ENCODE assay signal across 8 mouse cellular contexts in genomic region chr5:148130691-148131457, GRCm38 (mm10).
A peak's percentile ranks its signal among the peaks of the same experiment; 100 is the strongest.
DNase-seq lines count a peak whose midpoint lies in the region; ATAC-seq and TF ChIP-seq lines count a peak whose summit lies in the region.

No protein-coding gene starts in this region.

- H3K4me2 ChIP-seq in midbrain, embryonic 14.5 days (ENCODE audit: low read length), result no peak overlapping the region
- no peak overlapping the region for H3K4me2 ChIP-seq in kidney, embryonic 16.5 days (replicated peaks; ENCODE audit: low read depth, low read length)

- DNase-seq in 3T3-L1 (ENCODE audit: low read depth, low spot score) (peak; percentile 24), Patski (ENCODE audit: low read depth, low spot score) (peak; percentile 65), liver (no peak), MN1 (ENCODE audit: low spot score) (no peak)
- DNase-seq in frontal cortex, postnatal 14 days (ENCODE audit: low spot score in 2 of 2), result peak; percentile 23 to 24
- peak; percentile 52 for DNase-seq in layer of hippocampus, adult 11-12 months (ENCODE audit: low spot score)
- peak; percentile 49 for DNase-seq in midbrain, embryonic 14.5 days

- ATAC-seq in Patski, result peak; percentile 60
- ATAC-seq in midbrain, embryonic 14.5 days (ENCODE audit: low FRiP score, low TSS enrichment), result no peak
- no peak for ATAC-seq in kidney, embryonic 16.5 days (ENCODE audit: low FRiP score, low TSS enrichment)

- H3K9ac ChIP-seq in midbrain, embryonic 14.5 days (replicated peaks; ENCODE audit: low read length), result no peak overlapping the region
- H3K9ac ChIP-seq in kidney, embryonic 16.5 days (replicated peaks; ENCODE audit: low read length), result no peak overlapping the region

- no peak overlapping the region for H3K4me3 ChIP-seq in midbrain, embryonic 14.5 days (replicated peaks; ENCODE audit: low read depth, low read length)
- no peak overlapping the region for H3K4me3 ChIP-seq in kidney, embryonic 16.5 days (ENCODE audit: low read length)

- in situ Hi-C loops in Patski (cut with MboI; ENCODE audit: low pct_unique_long_range_greater_than_20kb), result no loop called here

- 41% methylated on average over 8 of the region's 8 CpGs for WGBS in midbrain, embryonic 14.5 days
- 63% methylated on average over 8 of the region's 8 CpGs for WGBS in kidney, embryonic 16.5 days

- H3K27me3 ChIP-seq in Patski, result no peaks in the 10 kb centered on the region
- no peaks in the 10 kb centered on the region for H3K27me3 ChIP-seq in midbrain, embryonic 14.5 days (ENCODE audit: control insufficient read depth, insufficient read depth, low read length)
- H3K27me3 ChIP-seq in kidney, embryonic 16.5 days (ENCODE audit: insufficient read depth, low read length), result no peaks in the 10 kb centered on the region

- peak; percentile 52 for TF ChIP-seq CTCF in Patski (IDR thresholded peaks at IDR 0.05)

- H3K36me3 ChIP-seq in midbrain, embryonic 14.5 days (ENCODE audit: control insufficient read depth, insufficient read depth, low read length), result no peaks in the 10 kb centered on the region
- no peaks in the 10 kb centered on the region for H3K36me3 ChIP-seq in kidney, embryonic 16.5 days (ENCODE audit: insufficient read depth, low read length)

- H3K27ac ChIP-seq in midbrain, embryonic 14.5 days (replicated peaks; ENCODE audit: low read depth, low read length), result 0 out of 2 replicates have a peak overlapping the region, but pooled peaks have one; percentile 32
- no peak overlapping the region for H3K27ac ChIP-seq in kidney, embryonic 16.5 days (ENCODE audit: low read length)

- H3K9me3 ChIP-seq in midbrain, embryonic 14.5 days (ENCODE audit: control insufficient read depth, low read length), result no peaks in the 10 kb centered on the region
- no peaks in the 10 kb centered on the region for H3K9me3 ChIP-seq in kidney, embryonic 16.5 days (ENCODE audit: low read length)

- H3K4me1 ChIP-seq in midbrain, embryonic 14.5 days (ENCODE audit: control insufficient read depth, insufficient read depth, low read length), result 0 out of 2 replicates have a peak, but pooled peaks cover 13% of the 10 kb centered on the region
- no peaks in the 10 kb centered on the region for H3K4me1 ChIP-seq in kidney, embryonic 16.5 days (ENCODE audit: insufficient read depth, low read length)

- POLR2A ChIA-PET in Patski (lab: Charles Lee), result no interaction called here

- CTCF ChIA-PET in Patski (lab: Charles Lee), result interaction anchor here (1.1 kb wide), 1 partner anchor 9 kb away, joined by 3 read pairs; no protein-coding TSS in a partner anchor

Comparison
In these comparisons a context has a peak if more than half of its experiments do, and no peak if none do; other contexts are left out.
1. DNase-seq: peak in 3T3-L1 (single experiment), Patski (single experiment), frontal cortex, postnatal 14 days (2 of 2), layer of hippocampus, adult 11-12 months (single experiment) and midbrain, embryonic 14.5 days (single experiment); none in liver (single experiment) and MN1 (single experiment).